Mouse (Mus musculus) small intestine, adult 2 months (tissue): ENCODE measurements around the gene Glyctk.

ENCODE experiments used
- CTCF ChIP-seq: fragments of 200-500 bp; IDR thresholded peaks from 2 replicates; pipeline ENCODE4 v1.5.1; 2012; ENCODE audit warnings: low read depth, mild to moderate bottlenecking, control low read depth, inconsistent platforms, low read length, moderate library complexity, mixed read lengths; ENCODE audit not compliant: insufficient replicate concordance, insufficient read length; ENCODE audit errors: extremely low read depth
- POLR2A ChIP-seq: fragments of 200-500 bp; IDR thresholded peaks from 2 replicates; pipeline ENCODE4 v1.6.1; 2012; ENCODE audit warnings: low read depth, mild to moderate bottlenecking, control low read depth, inconsistent platforms, low read length, moderate library complexity

DNA sequence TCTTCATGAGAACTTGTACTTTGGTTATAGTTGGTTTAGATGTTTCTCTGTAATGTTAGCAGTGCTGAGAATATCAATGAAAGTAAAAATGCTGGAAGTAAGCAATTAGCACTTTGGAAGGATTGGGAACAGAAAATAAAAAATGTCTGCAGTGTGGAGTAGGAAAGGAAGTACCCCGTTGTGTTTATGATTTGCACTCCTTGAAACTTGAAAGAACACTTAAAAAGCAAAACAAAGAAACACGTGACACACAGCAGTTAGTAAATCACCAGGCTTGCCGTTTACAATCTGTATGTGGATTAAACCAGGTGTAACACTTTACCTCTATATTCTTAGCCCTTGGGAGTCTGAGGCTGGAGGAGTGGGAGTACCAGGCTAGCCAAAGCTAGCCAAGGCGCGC lies 18.8 kb upstream of the Glyctk start:
- TF ChIP-seq CTCF (no peak), POLR2A (no peak)
